Mouse (Mus musculus): ENCODE results near the gene Gng3. TPM values are rescaled to one million over a fixed set of nuclear protein-coding genes. Genes with fewer than 3 reads are reported as not detected.
"Not testable (repeated sequence)": the region's sequence is repeated elsewhere in the genome, so short reads cannot be mapped to it uniquely, and the experiment has no call there.

The Gng3 gene
- total and polyA plus RNA-seq, 2 experiments from 2014 or later, result 68.0 to 594 TPM

DNA sequence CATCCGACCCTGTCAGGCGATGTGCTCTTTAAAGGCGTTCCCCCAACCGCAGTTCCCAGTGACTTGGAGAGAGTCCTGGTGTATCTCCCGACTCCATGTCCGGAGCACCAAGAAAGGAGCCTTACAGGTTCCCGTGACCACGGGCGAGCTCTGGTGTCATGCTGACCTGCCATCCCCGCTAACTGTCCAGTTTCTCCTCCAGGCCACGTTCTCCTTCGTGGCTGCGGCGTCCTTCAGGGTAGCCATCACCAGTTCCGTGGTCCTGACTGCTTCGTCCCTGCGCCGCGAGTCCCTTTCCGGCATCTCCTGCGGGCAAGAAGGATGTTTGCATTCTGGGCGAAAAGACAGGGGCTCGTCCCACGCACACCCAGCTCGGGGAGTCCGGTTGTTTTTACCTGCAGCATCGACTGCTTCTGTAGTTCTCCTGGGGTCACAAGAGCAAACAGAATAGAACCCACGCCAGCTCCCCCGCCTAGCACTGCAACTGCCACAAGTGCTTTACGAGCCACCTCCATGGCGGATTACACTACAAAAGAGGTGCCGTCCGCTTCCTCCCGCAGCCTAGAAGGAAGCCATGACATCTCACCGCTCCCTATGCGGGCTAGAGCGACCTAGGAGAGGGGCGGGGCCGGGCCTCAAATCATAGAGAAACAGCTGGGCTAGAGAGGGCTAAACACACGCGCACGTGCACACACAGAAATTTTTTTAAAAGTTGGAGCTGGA, 41.5 kb upstream of the Gng3 start, which contains the start of gene Uqcc3:
Uqcc3 (minus strand) TSS at position 613 of the 723 bp plus-strand sequence.
- WGBS, result under 1% methylated on average over 42 of the region's 42 CpGs
- DNase-seq, result peak; percentile 90
- H3K27ac ChIP-seq (ENCODE audit: low read depth, low read length), result peak within 1 kb of the TSS; percentile 85
- H3K9me3 ChIP-seq (ENCODE audit: low read length), result no peaks in the 10 kb centered on the region
- peak within 1 kb of the TSS; percentile 80 for H3K4me3 ChIP-seq (ENCODE audit: low read depth, low read length)
- peak within 1 kb of the TSS; percentile 85 for H3K9ac ChIP-seq
- no peaks in the 10 kb centered on the region for H3K27me3 ChIP-seq (ENCODE audit: insufficient read depth, low read length)
- TF ChIP-seq CTCF (IDR thresholded peaks at IDR 0.05; ENCODE audit: low read depth), result no peak
- H3K4me1 ChIP-seq (ENCODE audit: insufficient read depth), result 0 out of 2 replicates have a peak, but pooled peaks cover 4% of the 10 kb centered on the region
- H3K4me2 ChIP-seq (ENCODE audit: low read depth), result peak within 1 kb of the TSS; percentile 87
- peaks cover 14% of the 10 kb centered on the region for H3K36me3 ChIP-seq (ENCODE audit: insufficient read depth)
- peak; percentile 99 for ATAC-seq

DNA sequence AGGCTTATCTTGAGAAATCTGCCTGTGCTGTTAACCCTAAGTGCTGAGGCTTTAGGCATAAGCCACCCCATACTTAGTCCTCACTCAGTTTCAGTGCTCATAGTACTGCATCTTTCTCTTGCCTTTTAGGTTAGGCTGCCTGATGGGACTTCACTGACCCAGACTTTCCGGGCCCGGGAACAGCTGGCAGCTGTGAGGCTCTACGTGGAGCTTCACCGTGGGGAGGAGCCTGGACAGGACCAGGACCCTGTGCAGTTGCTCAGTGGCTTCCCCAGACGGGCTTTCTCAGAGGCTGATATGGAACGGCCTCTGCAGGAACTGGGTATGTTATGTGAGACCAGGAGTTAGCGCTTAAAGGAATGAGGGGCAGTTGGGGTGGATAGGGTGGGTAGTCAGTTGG, 36.0 kb upstream of the Gng3 start:
- WGBS, result 92% methylated on average over 7 of the region's 7 CpGs
- no peak for TF ChIP-seq CTCF (IDR thresholded peaks at IDR 0.05; ENCODE audit: low read depth)
- no peak for ATAC-seq

DNA sequence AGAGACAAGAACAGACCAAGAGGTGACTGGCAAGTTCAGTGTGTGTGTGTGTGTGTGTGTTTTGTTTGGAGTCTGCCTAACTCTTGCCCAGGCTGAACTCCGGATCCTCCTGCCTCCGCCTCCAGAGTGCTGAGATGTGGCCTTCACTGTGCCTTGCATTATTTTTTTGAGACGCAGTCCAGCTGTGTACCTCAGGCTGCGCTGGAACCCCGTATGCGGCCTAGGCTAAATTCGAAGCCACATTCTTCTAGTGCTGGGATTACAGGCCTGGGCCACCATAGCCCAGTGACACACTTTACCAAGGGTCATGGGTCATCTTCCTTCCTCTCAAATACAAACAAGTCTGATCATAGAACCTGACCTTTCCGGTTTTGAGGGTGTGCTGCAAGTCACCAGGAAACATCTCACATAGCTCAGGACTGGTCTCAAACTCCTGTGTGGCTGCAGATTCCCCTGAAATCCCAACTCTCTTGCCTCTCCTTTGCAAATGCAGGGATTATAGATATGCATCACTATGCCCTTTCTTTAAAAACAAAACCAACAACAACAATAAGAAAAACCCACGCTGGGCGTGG, 33.4 kb upstream of the Gng3 start:
- Histone ChIP-seq H3K4me2 (ENCODE audit: low read depth) (peak overlapping the region; percentile 92), H3K4me3 (ENCODE audit: low read depth, low read length) (peak overlapping the region; percentile 74), H3K4me1 (ENCODE audit: insufficient read depth) (no peaks in the 10 kb centered on the region), H3K9ac (peak overlapping the region; percentile 80), H3K27me3 (ENCODE audit: insufficient read depth, low read length) (no peaks in the 10 kb centered on the region), H3K36me3 (ENCODE audit: insufficient read depth) (peaks cover 36% of the 10 kb centered on the region), H3K27ac (ENCODE audit: low read depth, low read length) (no peak overlapping the region), H3K9me3 (ENCODE audit: low read length) (no peaks in the 10 kb centered on the region)
- DNase-seq (no peak), ATAC-seq (no peak)
- WGBS, result 82% methylated on average over 10 of the region's 10 CpGs
- TF ChIP-seq CTCF (IDR thresholded peaks at IDR 0.05; ENCODE audit: low read depth), result no peak

More for the DNA sequence above, 36.0 kb upstream of the Gng3 start:
- no peak overlapping the region for H3K9ac ChIP-seq
- no peaks in the 10 kb centered on the region for H3K27me3 ChIP-seq (ENCODE audit: insufficient read depth, low read length)
- peaks cover 36% of the 10 kb centered on the region for H3K36me3 ChIP-seq (ENCODE audit: insufficient read depth)
- no peaks in the 10 kb centered on the region for H3K4me1 ChIP-seq (ENCODE audit: insufficient read depth)
- no peaks in the 10 kb centered on the region for H3K9me3 ChIP-seq (ENCODE audit: low read length)
- H3K27ac ChIP-seq (ENCODE audit: low read depth, low read length), result no peak overlapping the region
- H3K4me3 ChIP-seq (ENCODE audit: low read depth, low read length), result no peak overlapping the region
- no peak for DNase-seq
- no peak overlapping the region for H3K4me2 ChIP-seq (ENCODE audit: low read depth)

- H3K4me1 ChIP-seq (ENCODE audit: insufficient read depth), result no peaks in the 10 kb centered on the region
- H3K36me3 ChIP-seq (ENCODE audit: insufficient read depth), result peaks cover 30% of the 10 kb centered on the region
- H3K4me2 ChIP-seq (ENCODE audit: low read depth), result peak within 1 kb of the TSS; percentile 92
- WGBS, result 2% methylated on average over 59 of the region's 59 CpGs
- H3K9ac ChIP-seq, result peak within 1 kb of the TSS; percentile 80
- no peaks in the 10 kb centered on the region for H3K27me3 ChIP-seq (ENCODE audit: insufficient read depth, low read length)
- ATAC-seq (peak; percentile 99), DNase-seq (peak; percentile 96)
- peak within 1 kb of the TSS; percentile 81 for H3K27ac ChIP-seq (ENCODE audit: low read depth, low read length)
- peak within 1 kb of the TSS; percentile 74 for H3K4me3 ChIP-seq (ENCODE audit: low read depth, low read length)
- no peak for TF ChIP-seq CTCF (IDR thresholded peaks at IDR 0.05; ENCODE audit: low read depth)
- no peaks in the 10 kb centered on the region for H3K9me3 ChIP-seq (ENCODE audit: low read length)
These were observed 32.5 kb upstream of the Gng3 start, which contains the start of gene Ubxn1 for GRCm38 (mm10) chr19:8871267-8872186. Ubxn1 (plus strand) TSS chr19:8871496.

DNA sequence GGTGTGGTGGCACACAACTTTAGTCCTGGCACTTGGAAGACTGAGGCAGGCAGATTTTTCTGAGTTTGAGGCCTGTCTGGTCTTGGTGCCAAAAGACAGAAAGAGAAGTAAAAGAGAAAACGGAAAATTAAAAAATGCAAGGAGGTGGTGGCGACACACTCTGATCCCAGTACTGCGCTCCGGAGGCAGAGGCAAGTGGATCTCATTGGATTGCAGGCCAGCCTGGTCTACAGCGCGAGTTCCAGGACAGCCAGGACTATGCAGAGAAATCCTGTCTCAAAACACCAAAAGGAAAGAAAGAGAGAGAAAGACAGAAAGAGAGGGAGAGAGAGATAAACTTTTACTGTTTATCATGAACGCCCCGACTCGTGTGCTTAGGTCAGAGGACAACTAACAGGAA, 31.8 kb upstream of the Gng3 start:
- Histone ChIP-seq H3K36me3 (ENCODE audit: insufficient read depth) (peaks cover 23% of the 10 kb centered on the region), H3K27ac (ENCODE audit: low read depth, low read length) (peak overlapping the region; percentile 81), H3K9ac (peak overlapping the region; percentile 80), H3K4me2 (ENCODE audit: low read depth) (peak overlapping the region; percentile 92), H3K27me3 (ENCODE audit: insufficient read depth, low read length) (no peaks in the 10 kb centered on the region), H3K4me1 (ENCODE audit: insufficient read depth) (no peaks in the 10 kb centered on the region), H3K4me3 (ENCODE audit: low read depth, low read length) (peak overlapping the region; percentile 74), H3K9me3 (ENCODE audit: low read length) (no peaks in the 10 kb centered on the region)
- 62% methylated on average over 9 of the region's 9 CpGs for WGBS
- DNase-seq (peak; percentile 10), ATAC-seq (peak; percentile 12; the same call in 1 of the 2 replicates)
- no peak for TF ChIP-seq CTCF (IDR thresholded peaks at IDR 0.05; ENCODE audit: low read depth)

DNA sequence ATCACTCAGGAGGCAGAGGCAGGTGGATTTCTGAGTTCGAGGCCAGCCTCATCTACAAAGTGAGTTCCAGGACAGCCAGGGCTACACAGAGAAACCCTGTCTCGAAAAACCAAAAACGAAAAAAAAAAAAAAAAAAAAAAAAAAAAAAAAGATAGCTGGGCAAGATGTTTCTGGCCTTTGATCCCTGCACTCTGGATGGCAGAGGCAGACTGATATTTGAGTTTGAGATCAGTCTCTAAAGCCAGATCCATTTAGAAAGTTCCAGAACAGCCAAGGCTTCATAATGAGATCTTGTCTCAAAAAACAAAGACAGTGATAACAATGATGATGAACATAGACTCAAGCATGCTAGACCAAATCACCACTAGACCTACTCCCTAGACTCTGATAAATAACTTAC, 31.4 kb upstream of the Gng3 start:
- DNase-seq; H3K27ac ChIP-seq (ENCODE audit: low read depth, low read length); H3K4me3 ChIP-seq (ENCODE audit: low read depth, low read length); H3K9me3 ChIP-seq (ENCODE audit: low read length); ATAC-seq; H3K27me3 ChIP-seq (ENCODE audit: insufficient read depth, low read length); H3K4me1 ChIP-seq (ENCODE audit: insufficient read depth); H3K9ac ChIP-seq: not testable (repeated sequence)
- Histone ChIP-seq H3K36me3 (ENCODE audit: insufficient read depth) (peaks cover 21% of the 10 kb centered on the region), H3K4me2 (ENCODE audit: low read depth) (peak overlapping the region; percentile 92; the same call in 1 of the 2 replicates)
- 69% methylated on average over 3 of the region's 3 CpGs for WGBS
